Mouse (Mus musculus) gonadal fat pad, adult 2 months (tissue): Measurements from ENCODE around the gene Tmem262. TPM values are rescaled to one million over a fixed set of nuclear protein-coding genes. Genes with fewer than 3 reads are reported as not detected.
"Not testable (repeated sequence)": the region's sequence is repeated elsewhere in the genome, so short reads cannot be mapped to it uniquely, and the experiment has no call there.

Source experiments
- DNase-seq: peaks from one replicate; pipeline ENCODE4 v3.0.0-alpha.2; 2012; ENCODE audit warnings: low read depth
- polyA plus RNA-seq: library from polyadenylated mRNA; depleted of rRNA; stranded (reverse); fragments of >200 nt; gene quantifications from 2 replicates; pipeline ENCODE4 v1.2.3, GENCODE M21; 2012; rRNA removed

Gene Tmem262
- 1.2 TPM in 1 of 2 replicates, not detected in the other for polyA plus RNA-seq

DNA sequence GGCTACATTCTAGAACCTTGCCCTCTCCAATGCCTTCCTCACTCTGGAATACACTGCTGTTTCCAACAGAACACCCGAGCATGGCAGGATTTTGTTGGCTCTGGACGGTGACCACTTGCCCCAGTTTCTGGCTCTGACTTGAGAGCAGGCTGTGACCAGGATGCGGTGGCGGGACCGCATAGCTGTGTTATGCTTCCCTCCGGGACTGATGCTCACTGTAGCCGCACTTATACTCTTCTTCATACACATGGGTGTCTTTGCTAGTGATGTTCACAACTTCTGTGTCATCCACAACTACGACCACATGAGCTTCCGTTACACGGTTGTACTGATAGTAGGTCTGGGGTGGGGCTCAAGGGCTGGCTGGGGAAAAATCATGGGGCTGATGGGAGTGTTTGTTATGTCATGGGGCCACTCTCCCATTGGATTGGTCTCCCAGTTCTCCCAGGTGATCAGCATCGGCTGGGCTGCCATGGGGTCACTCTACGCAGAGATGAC is at the start of gene Tmem262:
Tmem262 (plus strand) TSS at position 51 of the 498 bp plus-strand sequence.
- no peak for DNase-seq

DNA sequence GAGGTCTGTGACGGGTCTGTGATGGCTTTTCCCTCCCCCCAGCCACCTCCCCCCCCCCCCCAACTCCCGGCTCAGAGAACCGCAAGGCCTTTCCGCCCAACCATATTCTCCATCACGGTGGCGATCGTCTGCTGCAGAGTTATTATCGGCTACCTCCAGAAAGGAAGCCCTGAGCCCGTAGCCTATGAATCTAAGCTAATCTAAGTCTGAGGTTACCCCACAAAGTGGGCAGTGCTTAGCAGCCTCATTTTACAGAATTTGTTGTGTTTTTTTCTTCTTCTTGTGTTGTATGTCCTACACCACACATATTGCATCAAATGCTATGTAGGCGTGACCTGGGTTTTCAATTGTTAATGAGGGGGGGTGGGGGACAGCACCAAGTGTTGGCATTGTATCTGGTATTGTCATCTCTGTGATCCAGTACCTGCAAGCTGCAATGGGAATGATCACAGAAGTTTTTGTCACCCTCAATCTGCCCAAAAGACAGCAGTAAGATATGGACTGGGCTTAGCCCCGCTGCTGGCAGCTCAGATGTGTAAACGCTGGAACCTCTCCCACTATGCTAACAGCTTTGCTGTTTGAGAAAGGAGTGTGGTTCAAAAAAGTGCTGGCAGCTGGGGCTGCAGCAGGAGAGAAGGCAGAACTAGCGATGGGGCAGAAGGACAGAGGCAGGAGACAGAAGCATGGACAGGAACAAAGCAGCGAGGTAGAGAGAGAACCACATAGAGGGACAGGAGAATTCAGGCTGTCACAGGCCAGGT is 49.1 kb upstream of the Tmem262 start:
- DNase-seq, result no peak

DNA sequence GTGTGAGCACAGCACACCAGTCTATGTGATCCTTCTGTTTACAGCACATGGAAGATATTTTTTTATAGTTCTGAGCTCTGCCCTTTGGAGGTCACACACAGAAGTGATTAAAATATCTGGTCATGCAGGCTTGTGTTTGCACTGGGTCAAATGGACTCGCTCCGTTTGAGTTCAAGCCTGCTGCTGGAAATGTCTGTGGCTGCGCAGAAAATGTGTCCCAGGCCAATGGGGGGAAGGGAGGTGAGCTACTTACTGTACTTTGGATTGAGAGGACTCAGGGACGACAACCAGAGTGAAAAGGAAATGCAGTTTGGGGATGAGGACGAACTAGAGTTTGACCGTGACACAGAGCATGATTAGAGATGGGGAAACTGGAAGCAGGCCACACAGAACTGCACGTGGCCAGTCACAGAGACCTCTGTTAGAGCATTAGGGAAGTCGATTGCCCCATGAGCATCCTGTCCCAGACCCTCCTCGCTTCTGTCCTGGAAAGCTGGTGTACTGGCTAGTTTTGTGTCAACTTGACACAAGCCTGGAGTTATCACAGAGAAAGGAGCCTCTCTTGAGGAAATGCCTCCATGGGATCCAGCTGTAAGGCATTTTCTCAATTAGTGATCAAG is 43.8 kb upstream of the Tmem262 start:
- no peak for DNase-seq

DNA sequence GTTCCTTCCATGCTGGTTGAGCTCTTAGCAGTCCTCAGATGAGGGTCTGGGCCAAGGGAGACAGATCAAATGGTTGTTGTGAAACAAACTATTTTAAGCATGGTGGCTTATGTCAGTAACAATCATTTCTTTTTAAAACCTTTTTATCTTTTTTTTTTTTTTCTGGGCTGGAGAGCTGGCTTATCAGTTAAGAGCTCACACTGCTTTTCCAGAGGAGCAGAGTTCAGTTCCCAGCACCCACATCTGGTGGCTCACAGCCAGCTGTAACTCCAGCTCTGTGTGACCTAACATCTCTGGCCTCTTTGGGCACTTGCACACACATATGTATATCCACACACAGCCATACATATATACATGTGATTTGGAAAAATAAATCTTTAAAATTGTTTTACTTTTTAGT is 42.1 kb upstream of the Tmem262 start:
- no peak for DNase-seq

GRCm38 (mm10) chr19:6038326-6038725 is 41.5 kb upstream of the Tmem262 start:
- DNase-seq, result no peak

DNA sequence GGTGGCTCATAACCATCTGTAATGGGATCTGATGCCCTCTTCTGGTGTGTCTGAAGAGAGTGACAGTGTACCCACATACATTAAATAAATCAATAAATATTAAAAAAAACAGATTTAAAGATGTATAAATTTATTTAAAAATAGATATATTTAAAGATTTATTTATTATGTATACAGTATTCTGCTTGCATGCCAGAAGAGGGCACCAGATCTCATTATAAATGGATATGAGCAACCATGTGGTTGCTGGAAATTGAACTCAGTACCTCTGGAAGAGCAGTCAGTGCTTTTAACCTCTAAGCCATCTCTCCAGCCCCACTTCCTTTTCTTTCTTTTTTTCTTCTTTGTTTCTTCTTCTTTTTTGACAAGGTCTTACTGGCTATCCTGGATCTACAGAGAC is 39.8 kb upstream of the Tmem262 start:
- DNase-seq, result no peak

- DNase-seq, result no peak
Observed at GRCm38 (mm10) chr19:6042293-6042692, 37.5 kb upstream of the Tmem262 start.

GRCm38 (mm10) chr19:6044102-6044501 is 35.7 kb upstream of the Tmem262 start:
- DNase-seq, result not testable (repeated sequence)

- no peak for DNase-seq
Observed at GRCm38 (mm10) chr19:6045366-6046293, 34.2 kb upstream of the Tmem262 start.

DNA sequence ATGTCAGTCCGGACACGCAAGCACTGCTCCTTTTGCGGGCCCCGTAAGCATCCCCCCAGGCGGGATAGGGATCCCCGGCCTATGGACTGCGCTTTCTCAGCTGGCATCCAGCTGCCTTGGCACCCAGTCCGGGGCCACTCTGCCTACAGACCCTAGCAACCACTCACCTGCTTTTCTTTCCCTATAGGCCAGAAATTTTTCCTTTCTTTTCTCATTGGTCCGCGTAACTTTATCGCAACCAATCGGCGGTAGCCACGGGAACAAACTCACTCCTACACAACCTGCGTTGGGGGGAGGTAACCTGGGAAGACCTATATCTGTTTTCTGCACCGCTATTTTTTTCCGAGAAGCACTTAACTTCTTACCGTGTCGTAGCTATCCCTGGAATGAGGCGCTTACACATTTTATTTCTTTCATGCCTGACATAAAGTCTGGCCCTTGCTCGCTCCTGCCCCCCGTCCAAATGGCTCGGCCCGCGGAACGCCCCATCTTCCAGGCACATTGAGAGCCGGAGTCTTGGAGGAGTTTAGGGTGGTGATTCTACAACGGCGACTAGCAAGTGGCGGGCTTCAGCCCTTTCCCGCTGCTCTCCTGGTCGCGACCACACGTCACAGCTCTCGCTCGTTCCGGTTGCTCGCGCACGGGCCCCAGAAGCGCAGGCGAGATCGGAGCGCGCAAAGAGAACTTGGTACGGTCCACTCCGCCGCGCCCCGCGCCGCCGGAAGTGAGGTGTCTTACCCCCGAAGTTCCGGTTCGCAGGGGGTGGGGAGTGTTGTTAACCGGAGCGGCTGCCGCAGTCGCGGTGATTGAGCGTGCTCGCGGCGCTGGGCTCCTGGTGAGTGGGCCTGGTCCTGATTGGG is 33.3 kb upstream of the Tmem262 start, which contains the start of gene Syvn1:
Syvn1 (plus strand) TSS at position 283 of the 860 bp plus-strand sequence.
- DNase-seq, result peak; percentile 84

DNA sequence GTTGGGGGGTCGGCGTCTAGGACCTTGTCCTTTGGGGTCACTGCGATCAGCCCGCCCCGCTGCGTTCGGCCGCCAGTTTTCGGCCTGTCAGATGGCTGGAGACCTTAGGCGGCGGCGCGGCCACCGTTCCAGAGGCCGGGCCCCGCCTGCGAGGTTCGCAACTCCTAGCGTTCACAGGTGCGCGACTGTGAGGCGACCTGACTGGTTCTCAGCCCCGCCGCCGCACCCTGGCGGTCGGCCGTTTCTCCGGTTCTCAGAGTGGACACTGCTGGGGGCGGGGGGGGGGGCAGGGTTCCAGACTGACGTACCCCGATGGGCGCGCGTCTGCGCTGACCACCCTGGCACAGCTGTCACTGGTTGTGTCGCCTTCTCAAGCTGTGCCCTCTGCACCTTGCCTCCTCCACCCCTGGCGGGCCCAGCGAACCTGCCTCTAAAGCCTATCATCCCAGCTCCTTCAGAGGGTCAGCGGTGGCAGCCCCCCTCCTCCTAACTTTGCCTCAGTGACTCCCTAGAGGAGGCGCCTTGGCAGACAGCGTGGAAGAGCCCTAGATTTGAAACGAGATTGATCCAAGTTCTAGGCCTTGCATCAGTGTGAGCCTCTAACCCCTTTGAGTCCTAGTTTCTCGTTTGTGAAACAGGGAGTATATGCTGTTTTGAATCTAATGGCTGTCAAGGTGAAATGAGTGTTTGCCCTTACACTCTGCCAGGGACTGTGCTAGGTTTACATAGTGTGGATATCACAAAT is 32.5 kb upstream of the Tmem262 start:
- DNase-seq, result no peak

DNA sequence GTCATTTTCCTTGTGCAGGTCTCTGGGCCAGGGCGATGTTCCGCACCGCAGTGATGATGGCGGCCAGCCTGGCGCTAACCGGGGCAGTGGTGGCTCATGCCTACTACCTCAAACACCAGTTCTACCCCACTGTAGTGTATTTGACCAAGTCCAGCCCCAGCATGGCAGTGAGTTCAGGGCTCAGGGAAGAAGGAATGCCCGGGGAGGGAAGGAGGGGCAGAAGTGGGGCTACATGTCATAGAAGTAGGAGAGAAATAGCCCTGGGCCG is 32.0 kb upstream of the Tmem262 start:
- no peak for DNase-seq

- no peak for DNase-seq
Observed at GRCm38 (mm10) chr19:6048681-6049410, 31.0 kb upstream of the Tmem262 start.

GRCm38 (mm10) chr19:6052516-6052915 is 27.3 kb upstream of the Tmem262 start:
- no peak for DNase-seq

GRCm38 (mm10) chr19:6054296-6054695 is 25.5 kb upstream of the Tmem262 start:
- DNase-seq, result no peak

DNA sequence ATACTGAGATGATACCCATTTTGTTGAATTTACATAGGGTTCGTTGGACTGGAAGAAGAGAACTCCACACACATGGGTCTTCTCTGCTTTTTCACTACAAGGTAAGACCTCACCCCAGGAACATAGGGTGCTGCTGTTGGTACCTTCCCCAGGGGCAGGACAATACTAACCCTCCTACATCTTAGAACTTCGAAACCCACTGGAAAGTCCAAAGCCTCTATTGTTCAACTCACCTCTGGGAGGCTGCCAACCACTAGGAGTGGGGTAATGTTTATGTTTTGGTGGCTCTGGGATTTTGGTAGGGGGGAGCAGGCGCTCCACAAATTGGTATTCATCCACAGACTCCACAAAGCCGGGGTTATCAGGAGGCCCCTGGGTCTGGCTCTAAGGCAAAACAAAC is 23.1 kb upstream of the Tmem262 start:
- no peak for DNase-seq

DNA sequence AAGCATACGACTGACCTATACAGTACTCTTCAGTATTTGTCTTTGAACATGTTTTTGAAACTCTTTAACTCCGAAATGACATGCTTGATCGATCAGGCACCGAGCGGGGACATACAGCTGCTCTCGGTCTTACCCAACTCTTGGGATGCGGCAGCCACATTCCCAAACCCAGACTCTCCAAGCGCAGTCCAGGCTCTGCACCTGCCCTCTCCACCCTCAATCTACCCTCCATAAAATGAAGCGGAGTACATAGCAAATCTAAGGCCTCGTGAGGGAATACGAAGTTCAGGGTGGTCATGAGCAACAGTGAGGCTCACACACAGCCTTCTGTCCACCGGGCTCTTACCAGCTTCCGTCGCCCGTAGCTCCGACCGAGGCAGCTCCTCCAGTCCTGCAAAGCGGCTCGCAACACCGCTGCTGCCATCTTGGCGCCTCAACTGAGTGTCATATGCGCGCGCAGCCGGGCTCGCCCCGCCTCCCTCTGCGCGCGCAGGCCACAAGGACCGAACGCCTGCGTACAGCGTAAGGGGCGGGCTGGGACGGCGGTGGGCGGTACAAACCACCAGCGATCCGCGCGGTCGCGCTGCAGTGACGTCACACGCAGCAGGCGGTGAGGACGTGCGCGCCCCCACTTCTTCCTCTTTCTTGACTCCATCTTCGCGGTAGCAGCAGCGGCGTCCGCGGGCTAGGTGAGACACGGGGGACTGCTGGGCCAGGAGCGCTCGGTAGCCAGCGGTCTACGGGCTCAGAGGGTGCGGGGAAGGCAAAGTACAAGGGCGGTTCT is 22.3 kb upstream of the Tmem262 start, which contains the start of the genes Mrpl49 and Fau:
Mrpl49 (minus strand) TSS at position 473 of the 784 bp plus-strand sequence.
Fau (plus strand) TSS at position 532 of the 784 bp plus-strand sequence.
- DNase-seq, result no peak

DNA sequence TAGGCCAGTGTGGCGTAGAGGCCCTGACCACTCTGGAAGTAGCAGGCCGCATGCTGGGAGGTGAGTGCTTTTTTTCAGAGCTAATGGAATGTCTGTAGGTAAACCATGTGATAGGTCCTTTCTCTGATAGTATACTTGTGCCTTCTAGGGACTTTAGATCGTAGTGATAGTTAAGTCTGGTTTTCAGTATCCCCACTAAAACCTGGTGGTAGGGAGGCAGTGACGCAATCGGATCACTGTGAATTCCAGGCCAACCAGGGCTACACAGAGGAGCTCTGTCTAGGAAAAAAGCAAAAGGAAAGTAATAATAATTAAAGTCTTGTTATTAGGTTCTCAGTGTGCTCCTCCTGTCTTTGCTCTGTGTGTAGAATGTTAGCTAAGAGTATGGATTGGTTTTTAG is 21.3 kb upstream of the Tmem262 start:
- DNase-seq, result no peak

DNA sequence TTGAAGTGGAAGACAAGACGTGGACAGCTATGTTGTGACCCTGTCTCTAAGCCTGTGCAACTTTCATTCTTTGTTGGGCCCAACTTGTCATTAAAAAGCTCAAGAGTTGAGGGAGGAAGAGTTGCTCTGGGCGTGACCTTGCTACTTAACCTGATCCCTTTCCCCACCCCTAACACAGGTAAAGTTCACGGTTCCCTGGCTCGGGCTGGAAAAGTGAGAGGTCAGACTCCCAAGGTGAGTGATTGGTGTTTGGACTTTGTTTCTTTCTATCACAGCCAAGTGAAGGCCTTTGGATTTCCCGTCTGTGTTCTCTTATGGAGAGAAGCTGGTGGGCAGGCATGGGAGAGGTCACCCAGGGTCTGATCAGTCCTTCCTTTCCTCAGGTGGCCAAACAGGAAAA is 20.9 kb upstream of the Tmem262 start:
- no peak for DNase-seq
